Mouse (Mus musculus) liver, embryonic 15.5 days (tissue): ENCODE results near the gene Tmem88b. TPM values are rescaled to one million over a fixed set of nuclear protein-coding genes. Genes with fewer than 3 reads are reported as not detected.

Source experiments
- ATAC-seq: fragments of 200-750 bp; cut with Nextera tagmentation; 2 replicates; pipeline ENCODE4 v1.8.0; 2017; ENCODE audit warnings: moderate number of reproducible peaks, mild to moderate bottlenecking, moderate library complexity; ENCODE audit not compliant: insufficient read depth
- H3K27ac ChIP-seq: fragments of 300-500 bp; sonication (generic); replicated peaks from 2 replicates; pipeline ENCODE4 v1.5.1; 2015; ENCODE audit warnings: mild to moderate bottlenecking, inconsistent platforms
- H3K27me3 ChIP-seq: fragments of 300-500 bp; sonication (generic); 2 replicates; pipeline ENCODE4 v1.6.1; 2015; ENCODE audit warnings: mild to moderate bottlenecking, inconsistent platforms
- H3K36me3 ChIP-seq: fragments of 300-500 bp; sonication (generic); replicated peaks from 2 replicates; pipeline ENCODE4 v1.6.1; 2015; ENCODE audit warnings: moderate library complexity, mild to moderate bottlenecking, inconsistent platforms
- H3K4me1 ChIP-seq: fragments of 300-500 bp; sonication (generic); replicated peaks from 2 replicates; pipeline ENCODE4 v1.6.1; 2015; ENCODE audit warnings: inconsistent platforms
- H3K4me2 ChIP-seq: fragments of 300-500 bp; sonication (generic); 2 replicates; pipeline ENCODE4 v1.6.1; 2015; ENCODE audit warnings: moderate library complexity, mild to moderate bottlenecking, inconsistent platforms
- H3K4me3 ChIP-seq: fragments of 300-500 bp; sonication (generic); replicated peaks from 2 replicates; pipeline ENCODE4 v1.5.1; 2015; ENCODE audit warnings: mild to moderate bottlenecking, inconsistent platforms
- H3K9ac ChIP-seq: fragments of 300-500 bp; sonication (generic); 2 replicates; pipeline ENCODE4 v1.6.1; 2015; ENCODE audit warnings: moderate library complexity, mild to moderate bottlenecking, inconsistent platforms
- H3K9me3 ChIP-seq: fragments of 300-500 bp; sonication (generic); replicated peaks from 2 replicates; pipeline ENCODE4 v1.6.1; 2016; ENCODE audit warnings: inconsistent platforms
- WGBS: fragments of 180-500 bp; shearing (Covaris S2); methylation state at CpG from one replicate; pipeline ENCODE4 v1.1.7; 2015; ENCODE audit warnings: mixed read lengths; ENCODE audit not compliant: insufficient replicate concordance; 5-methylcytosine and 5-hydroxymethylcytosine counted together
- microRNA-seq: library from miRNA; unstranded; fragments of <30 nt; microRNA quantifications from one replicate; pipeline ENCODE4, GENCODE M21; 2016
- polyA plus RNA-seq: library from polyadenylated mRNA; unstranded; fragments of >200 nt; fragmentation: Nextera tagmentation; extraction: Ambion mirVana; gene quantifications from 2 replicates; pipeline ENCODE4 v1.2.1, GENCODE M21; 2015

Gene Tmem88b
- polyA plus RNA-seq, 1 experiment from 2014 or later, result 0.13 TPM

DNA sequence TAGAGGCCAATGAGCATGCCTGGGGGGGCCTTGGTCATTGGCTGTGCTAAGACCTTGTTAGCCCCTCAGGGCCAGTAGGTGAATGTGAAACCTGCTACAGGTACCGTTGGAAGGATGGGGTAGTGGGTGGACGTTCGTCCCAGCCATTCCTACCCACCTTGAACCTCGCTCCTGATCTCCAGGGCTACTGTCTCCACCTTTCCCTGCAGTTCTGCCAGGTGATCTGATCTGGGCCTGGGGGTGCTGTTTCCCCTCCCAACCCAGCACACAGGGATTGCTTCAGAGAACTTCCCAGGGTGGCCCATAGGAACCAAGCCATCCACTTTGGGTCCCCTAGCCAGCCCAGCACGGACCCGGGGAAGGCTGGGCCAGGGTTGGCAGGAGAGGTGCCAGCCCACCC lies 46.5 kb downstream of the Tmem88b start:
- WGBS, result 70% methylated on average over 6 of the region's 6 CpGs
- Histone ChIP-seq H3K27me3 (0 out of 2 replicates have a peak, but pooled peaks cover 6% of the 10 kb centered on the region), H3K36me3 (peaks cover 42% of the 10 kb centered on the region), H3K27ac (no peak overlapping the region), H3K4me1 (peaks cover 19% of the 10 kb centered on the region), H3K4me2 (no peak overlapping the region), H3K9me3 (no peaks in the 10 kb centered on the region), H3K4me3 (no peak overlapping the region), H3K9ac (no peak overlapping the region)
- ATAC-seq, result no peak

DNA sequence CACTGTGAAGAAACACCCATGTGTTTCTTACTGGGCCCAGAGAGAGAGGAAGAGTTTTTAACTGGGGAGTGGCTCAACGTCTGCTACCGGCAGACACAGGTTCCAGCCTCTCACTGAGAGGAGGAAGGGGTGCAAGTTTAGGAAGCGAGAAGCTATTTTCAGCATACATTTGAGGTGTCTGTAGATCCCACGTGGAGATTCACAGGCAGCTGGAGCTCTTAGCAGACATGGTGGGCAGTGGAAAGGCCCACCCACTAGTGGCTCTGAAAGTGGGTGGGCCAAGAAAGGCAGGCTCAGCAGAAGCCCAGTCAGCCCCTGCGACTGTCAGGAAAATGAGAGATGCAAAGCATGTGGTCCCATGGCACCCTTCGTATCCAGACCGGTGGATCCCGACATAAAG lies 47.4 kb downstream of the Tmem88b start:
- H3K4me1 ChIP-seq, result peaks cover 25% of the 10 kb centered on the region
- 0 out of 2 replicates have a peak, but pooled peaks cover 6% of the 10 kb centered on the region for H3K27me3 ChIP-seq
- WGBS, result 53% methylated on average over 8 of the region's 8 CpGs

DNA sequence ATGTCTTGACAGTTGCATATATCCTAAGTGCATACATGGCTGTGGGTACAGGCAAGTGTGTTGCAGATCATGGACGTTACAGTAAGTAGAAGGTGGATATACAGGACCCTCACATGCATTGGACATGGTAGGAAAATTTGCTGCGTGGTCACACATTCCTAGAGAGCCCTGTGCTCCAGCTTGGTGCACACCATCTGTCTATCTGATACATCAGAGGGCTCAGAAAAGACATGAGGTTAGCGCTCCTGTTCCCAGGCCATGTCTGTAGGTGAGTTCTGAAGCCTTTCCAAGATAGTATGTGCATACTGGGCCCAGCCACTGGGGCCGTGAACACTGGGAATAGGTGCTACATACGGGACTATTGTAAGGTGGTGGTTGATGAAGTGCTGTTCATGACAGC lies 49.3 kb downstream of the Tmem88b start:
- 85% methylated on average over 5 of the region's 5 CpGs for WGBS
- peaks cover 32% of the 10 kb centered on the region for H3K36me3 ChIP-seq
- no peak overlapping the region for H3K27ac ChIP-seq
- ATAC-seq, result no peak
- no peak overlapping the region for H3K9ac ChIP-seq
- H3K4me1 ChIP-seq, result peaks cover 27% of the 10 kb centered on the region
- H3K9me3 ChIP-seq, result no peaks in the 10 kb centered on the region
- 0 out of 2 replicates have a peak overlapping the region, but pooled peaks have one; percentile 94 for H3K4me2 ChIP-seq
- no peak overlapping the region for H3K4me3 ChIP-seq
- H3K27me3 ChIP-seq, result 0 out of 2 replicates have a peak, but pooled peaks cover 6% of the 10 kb centered on the region

More for the DNA sequence above, 47.4 kb downstream of the Tmem88b start:
- H3K9me3 ChIP-seq, result no peaks in the 10 kb centered on the region
- H3K9ac ChIP-seq, result no peak overlapping the region
- no peak overlapping the region for H3K4me2 ChIP-seq
- no peak overlapping the region for H3K4me3 ChIP-seq
- no peak for ATAC-seq
- no peak overlapping the region for H3K27ac ChIP-seq
- H3K36me3 ChIP-seq, result peaks cover 33% of the 10 kb centered on the region

GRCm38 (mm10) chr4:155735788-155736187 lies 49.9 kb downstream of the Tmem88b start:
- H3K36me3 ChIP-seq, result peaks cover 25% of the 10 kb centered on the region
- peak overlapping the region; percentile 62; the same call in 1 of the 2 replicates for H3K9ac ChIP-seq
- WGBS, result 70% methylated on average over 5 of the region's 5 CpGs
- H3K4me1 ChIP-seq, result peaks cover 27% of the 10 kb centered on the region
- H3K4me2 ChIP-seq, result peak overlapping the region; percentile 94
- peak overlapping the region; percentile 78 for H3K4me3 ChIP-seq
- 0 out of 2 replicates have a peak, but pooled peaks cover 6% of the 10 kb centered on the region for H3K27me3 ChIP-seq
- H3K27ac ChIP-seq, result no peak overlapping the region
- ATAC-seq, result no peak
- H3K9me3 ChIP-seq, result no peaks in the 10 kb centered on the region

DNA sequence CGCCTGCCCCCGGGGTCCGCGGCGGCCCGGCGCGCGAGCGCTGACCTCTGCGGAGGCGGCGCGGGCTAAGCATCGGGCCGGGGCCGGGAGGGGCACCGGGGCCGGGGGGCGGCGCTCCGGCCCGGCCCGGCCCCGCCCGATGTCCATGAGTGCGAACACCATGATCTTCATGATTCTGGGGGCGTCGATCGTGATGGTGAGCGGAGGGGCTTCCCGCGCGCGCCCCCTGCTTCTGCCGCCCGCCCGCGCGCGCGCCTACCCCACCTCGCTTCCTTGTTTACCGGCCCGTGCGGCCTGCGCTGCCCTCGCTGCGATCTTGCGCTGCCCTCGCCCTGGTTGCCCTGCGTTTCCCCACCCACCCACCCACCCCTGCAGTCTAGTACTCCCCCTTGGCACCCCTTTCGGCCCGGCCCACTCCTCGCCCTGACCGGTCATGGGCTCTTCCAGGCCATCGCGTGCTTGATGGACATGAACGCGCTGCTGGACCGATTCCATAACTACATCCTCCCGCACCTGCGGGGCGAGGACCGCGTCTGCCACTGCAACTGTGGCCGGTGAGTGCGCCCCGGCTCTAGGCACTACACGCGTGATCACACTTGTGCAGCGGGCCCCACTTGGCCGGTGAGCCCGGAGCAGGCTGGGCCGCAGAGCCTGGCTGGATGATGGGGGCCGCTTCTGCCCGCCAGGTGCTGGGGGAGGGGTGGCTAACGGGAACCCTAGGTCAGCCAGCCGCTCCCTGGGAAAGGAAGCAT lies 50.5 kb downstream of the Tmem88b start:
- H3K27ac ChIP-seq, result peak overlapping the region; percentile 61

DNA sequence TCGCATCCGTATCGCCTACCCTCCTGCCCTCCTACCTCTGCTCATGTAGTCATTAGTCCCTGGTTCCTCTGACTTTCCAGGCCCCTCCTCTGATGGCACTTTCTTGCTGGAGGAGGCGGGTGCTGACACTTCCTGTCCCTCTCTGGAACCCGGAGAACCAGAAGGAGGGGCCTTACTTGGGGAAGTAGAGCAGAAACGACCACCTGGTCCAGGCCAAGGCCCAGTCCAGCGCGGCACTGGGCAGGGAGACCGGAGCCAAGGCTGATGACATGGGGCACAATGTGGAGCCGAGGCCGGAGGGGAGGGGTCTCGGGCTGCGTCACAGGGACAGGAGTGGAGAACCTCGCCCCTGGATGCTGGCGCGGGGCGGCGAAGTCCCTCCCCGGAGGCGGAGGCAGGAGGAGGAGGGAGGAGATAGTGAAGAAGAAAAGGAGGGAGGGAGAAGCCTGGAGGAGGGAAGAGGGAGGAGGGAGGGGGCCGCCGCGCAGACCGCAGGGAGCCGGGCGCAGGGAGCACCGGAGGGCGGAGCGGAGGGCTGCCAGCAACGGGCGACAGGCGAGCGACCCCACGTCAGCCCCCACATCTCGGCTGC lies 51.2 kb downstream of the Tmem88b start, which contains the start of gene Tmem240:
TSS of gene Tmem240 (plus strand) at position 451 of the 592 bp plus-strand sequence.
- Histone ChIP-seq H3K4me1 (peaks cover 27% of the 10 kb centered on the region), H3K27ac (peak within 1 kb of the TSS; percentile 61), H3K27me3 (0 out of 2 replicates have a peak, but pooled peaks cover 6% of the 10 kb centered on the region), H3K9ac (peak within 1 kb of the TSS; percentile 62), H3K4me2 (peak within 1 kb of the TSS; percentile 94), H3K36me3 (peaks cover 15% of the 10 kb centered on the region), H3K9me3 (no peaks in the 10 kb centered on the region), H3K4me3 (peak within 1 kb of the TSS; percentile 78)
- peak; percentile 83 for ATAC-seq
- WGBS, result under 1% methylated on average over 35 of the region's 35 CpGs

More for the DNA sequence above, 50.5 kb downstream of the Tmem88b start:
- Histone ChIP-seq H3K9ac (peak overlapping the region; percentile 62), H3K4me3 (peak overlapping the region; percentile 78), H3K9me3 (no peaks in the 10 kb centered on the region), H3K4me1 (peaks cover 27% of the 10 kb centered on the region), H3K27me3 (0 out of 2 replicates have a peak, but pooled peaks cover 6% of the 10 kb centered on the region), H3K36me3 (peaks cover 19% of the 10 kb centered on the region), H3K4me2 (peak overlapping the region; percentile 94)
- peak; percentile 65 for ATAC-seq
- WGBS, result under 1% methylated on average over 71 of the region's 79 CpGs

GRCm38 (mm10) chr4:155733267-155733666 lies 52.4 kb downstream of the Tmem88b start:
- Histone ChIP-seq H3K9ac (no peak overlapping the region), H3K36me3 (peaks cover 18% of the 10 kb centered on the region), H3K4me1 (peaks cover 27% of the 10 kb centered on the region), H3K9me3 (no peaks in the 10 kb centered on the region), H3K27me3 (0 out of 2 replicates have a peak, but pooled peaks cover 6% of the 10 kb centered on the region), H3K4me3 (no peak overlapping the region), H3K27ac (0 out of 2 replicates have a peak overlapping the region, but pooled peaks have one; percentile 41), H3K4me2 (peak overlapping the region; percentile 94; the same call in 1 of the 2 replicates)
- WGBS, result 79% methylated on average over 10 of the region's 10 CpGs
- no peak for ATAC-seq

Small RNA genes within 50 kb of the gene (microRNA-seq; reads per million reads assigned to microRNA genes)
- gene Gm27743, result not detected

Other genes with a start within 250 kb of the Tmem88b start
- 46.9 and 51.4 TPM in 2 replicates for gene Nadk, start 223.5 kb downstream of the Tmem88b start, polyA plus RNA-seq
- gene Slc35e2, start 184.5 kb downstream of the Tmem88b start, polyA plus RNA-seq, result 5.4 and 5.9 TPM in 2 replicates
- 18.6 and 19.9 TPM in 2 replicates for gene Cdk11b, start 161.0 kb downstream of the Tmem88b start, polyA plus RNA-seq
- not detected in 2 replicates for gene Gm10563, start 140.5 kb downstream of the Tmem88b start, polyA plus RNA-seq
- gene Mmp23, start 132.5 kb downstream of the Tmem88b start, polyA plus RNA-seq, result 4.9 TPM in 2 replicates
- gene Mib2, start 116.7 kb downstream of the Tmem88b start, polyA plus RNA-seq, result 3.8 and 5.2 TPM in 2 replicates
- gene Fndc10, start 91.5 kb downstream of the Tmem88b start, polyA plus RNA-seq, result 0.24 and 0.48 TPM in 2 replicates
- gene Ssu72, start 81.1 kb downstream of the Tmem88b start, polyA plus RNA-seq, result 52.0 and 52.4 TPM in 2 replicates
- gene Tmem240, start 51.1 kb downstream of the Tmem88b start, polyA plus RNA-seq, result 0.08 and 0.10 TPM in 2 replicates
- gene Atad3a, start 24.8 kb downstream of the Tmem88b start, polyA plus RNA-seq, result 47.9 and 56.5 TPM in 2 replicates
- gene Vwa1, start 11.2 kb downstream of the Tmem88b start, polyA plus RNA-seq, result 0.33 and 0.54 TPM in 2 replicates
- gene Ankrd65, start 4.6 kb upstream of the Tmem88b start, polyA plus RNA-seq, result 0.07 TPM in 1 of 2 replicates, not detected in the other
- gene Mrpl20, start 17.0 kb upstream of the Tmem88b start, polyA plus RNA-seq, result 135 and 141 TPM in 2 replicates
- 65.6 and 77.1 TPM in 2 replicates for gene Ccnl2, start 26.6 kb upstream of the Tmem88b start, polyA plus RNA-seq
- gene Aurkaip1, start 45.4 kb upstream of the Tmem88b start, polyA plus RNA-seq, result 94.0 and 108 TPM in 2 replicates
- gene Mxra8, start 53.8 kb upstream of the Tmem88b start, polyA plus RNA-seq, result 7.7 and 9.9 TPM in 2 replicates
- 5.0 and 6.9 TPM in 2 replicates for gene Dvl1, start 61.5 kb upstream of the Tmem88b start, polyA plus RNA-seq
- gene Tas1r3, start 77.5 kb upstream of the Tmem88b start, polyA plus RNA-seq, result 0.08 and 0.15 TPM in 2 replicates
- gene Cptp, start 83.6 kb upstream of the Tmem88b start, polyA plus RNA-seq, result 7.5 and 8.9 TPM in 2 replicates
- 34.3 and 37.6 TPM in 2 replicates for gene Ints11, start 83.7 kb upstream of the Tmem88b start, polyA plus RNA-seq
- 14.3 and 15.6 TPM in 2 replicates for gene Pusl1, start 105.9 kb upstream of the Tmem88b start, polyA plus RNA-seq
- gene Acap3, start 105.9 kb upstream of the Tmem88b start, polyA plus RNA-seq, result 6.5 and 8.5 TPM in 2 replicates
- 50.2 and 51.2 TPM in 2 replicates for gene Ube2j2, start 158.0 kb upstream of the Tmem88b start, polyA plus RNA-seq
- gene C1qtnf12, start 176.4 kb upstream of the Tmem88b start, polyA plus RNA-seq, result 76.3 and 81.9 TPM in 2 replicates
- 4.4 and 4.6 TPM in 2 replicates for gene B3galt6, start 206.8 kb upstream of the Tmem88b start, polyA plus RNA-seq
- 77.0 and 81.4 TPM in 2 replicates for gene Sdf4, start 207.0 kb upstream of the Tmem88b start, polyA plus RNA-seq
- 0.23 and 0.51 TPM in 2 replicates for gene Tnfrsf4, start 228.0 kb upstream of the Tmem88b start, polyA plus RNA-seq
- 0.66 and 0.73 TPM in 2 replicates for gene Tnfrsf18, start 240.3 kb upstream of the Tmem88b start, polyA plus RNA-seq